Mouse (Mus musculus) thymus, adult 2 months (tissue): Measurements from ENCODE around the gene Olfr211.

ENCODE experiments used
- CTCF ChIP-seq: fragments of 200-500 bp; IDR thresholded peaks from 2 replicates; pipeline ENCODE4 v1.5.1; 2012; ENCODE audit warnings: mild to moderate bottlenecking, control low read depth, low read length, moderate library complexity, borderline replicate concordance; ENCODE audit not compliant: control insufficient read depth, poor library complexity, insufficient read depth; ENCODE audit errors: extremely low read depth
- POLR2A ChIP-seq: fragments of 200-500 bp; IDR thresholded peaks from 2 replicates; pipeline ENCODE4 v1.6.1; 2012; ENCODE audit warnings: mild to moderate bottlenecking, low read length, control low read depth, moderate library complexity; ENCODE audit not compliant: control insufficient read depth, poor library complexity, insufficient read depth; ENCODE audit errors: extremely low read depth

GRCm38 (mm10) chr6:116459232-116459631, 29.7 kb upstream of the Olfr211 start:
- no peak for TF ChIP-seq CTCF
- no peak for TF ChIP-seq POLR2A
